Mouse (Mus musculus): ENCODE measurements around the gene Bcl11a. TPM values are rescaled to one million over a fixed set of nuclear protein-coding genes. Genes with fewer than 3 reads are reported as not detected.

The Bcl11a gene
- polyA plus RNA-seq, 1 experiment from 2014 or later, result 71.7 TPM

DNA sequence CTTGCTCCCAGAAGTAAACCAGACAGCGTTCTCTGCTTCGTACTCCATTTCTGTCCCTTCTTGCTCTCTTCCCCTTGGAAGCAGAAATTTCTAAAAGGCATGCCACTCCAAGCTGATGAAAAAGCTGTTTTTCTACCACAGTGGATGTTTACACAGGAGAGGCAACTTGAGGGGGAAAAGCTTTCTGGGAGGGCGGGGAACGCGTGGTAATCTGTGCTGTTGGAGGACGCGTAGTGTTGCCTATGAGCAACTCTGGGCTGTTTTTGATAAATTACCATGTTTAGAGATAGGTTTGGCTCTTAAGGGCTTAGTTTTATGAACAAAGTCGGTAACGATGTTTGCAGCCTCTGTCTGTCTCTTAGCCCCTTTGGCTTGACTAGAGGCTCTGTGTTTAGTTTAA is 17.4 kb downstream of the Bcl11a start:
- DNase-seq (ENCODE audit: low spot score), result no peak
- H3K4me2 ChIP-seq (replicated peaks; ENCODE audit: low read depth, low read length), result no peak overlapping the region
- H3K4me1 ChIP-seq (replicated peaks; ENCODE audit: control insufficient read depth, insufficient read depth, low read length), result peaks cover 10% of the 10 kb centered on the region; the same call in 1 of the 2 replicates
- no peak overlapping the region for H3K4me3 ChIP-seq (ENCODE audit: low read depth, low read length)
- no peak for ATAC-seq (ENCODE audit: low FRiP score)
- 63% methylated on average over 9 of the region's 9 CpGs for WGBS
- no peaks in the 10 kb centered on the region for H3K36me3 ChIP-seq (ENCODE audit: control insufficient read depth, insufficient read depth, low read length)
- H3K27ac ChIP-seq (ENCODE audit: low read depth, low read length), result no peak overlapping the region
- no peaks in the 10 kb centered on the region for H3K27me3 ChIP-seq (ENCODE audit: control insufficient read depth, insufficient read depth, low read length)
- no peak overlapping the region for H3K9ac ChIP-seq (ENCODE audit: low read depth, low read length)
- H3K9me3 ChIP-seq (ENCODE audit: control insufficient read depth, low read length), result no peaks in the 10 kb centered on the region

DNA sequence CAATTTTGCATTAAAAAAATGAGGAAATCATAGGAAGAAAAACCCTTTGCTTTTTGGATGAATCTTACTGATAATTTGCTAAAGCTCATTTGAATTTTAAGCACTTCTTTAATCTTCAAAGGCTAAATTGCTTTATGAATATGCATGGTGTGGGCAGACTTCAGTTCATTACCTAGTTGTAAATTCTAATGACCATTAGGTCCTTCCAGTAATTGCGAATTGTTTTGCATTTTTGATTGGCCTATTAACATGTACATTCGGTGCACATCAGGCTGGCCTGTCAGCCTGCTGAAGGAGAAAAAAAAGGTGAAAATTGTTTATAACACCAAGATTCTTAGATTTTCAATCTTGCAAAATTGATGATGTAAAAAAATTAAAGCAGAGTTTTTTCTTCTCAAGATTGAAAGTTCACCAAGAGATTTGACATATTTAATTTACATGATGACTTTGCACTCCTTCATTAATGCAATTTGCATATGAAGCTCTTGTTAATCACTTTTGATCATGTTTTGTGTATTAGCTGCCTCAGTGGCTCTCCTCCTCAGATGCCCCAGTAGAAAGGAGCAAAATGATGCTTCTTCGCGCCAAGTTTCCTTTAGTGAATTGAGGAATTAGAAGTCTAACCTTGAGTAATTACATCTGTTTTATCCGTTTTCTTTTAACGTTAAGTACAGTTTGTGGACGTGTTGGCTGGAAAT is 17.9 kb downstream of the Bcl11a start:
- H3K4me1 ChIP-seq (replicated peaks; ENCODE audit: control insufficient read depth, insufficient read depth, low read length), result peaks cover 14% of the 10 kb centered on the region
- ATAC-seq (ENCODE audit: low FRiP score) (no peak), DNase-seq (ENCODE audit: low spot score) (no peak)
- no peaks in the 10 kb centered on the region for H3K9me3 ChIP-seq (ENCODE audit: control insufficient read depth, low read length)
- no peaks in the 10 kb centered on the region for H3K27me3 ChIP-seq (ENCODE audit: control insufficient read depth, insufficient read depth, low read length)
- no peaks in the 10 kb centered on the region for H3K36me3 ChIP-seq (ENCODE audit: control insufficient read depth, insufficient read depth, low read length)
- H3K4me2 ChIP-seq (replicated peaks; ENCODE audit: low read depth, low read length), result no peak overlapping the region
- WGBS, result 77% methylated on average over 7 of the region's 7 CpGs
- no peak overlapping the region for H3K4me3 ChIP-seq (ENCODE audit: low read depth, low read length)
- no peak overlapping the region for H3K27ac ChIP-seq (ENCODE audit: low read depth, low read length)
- no peak overlapping the region for H3K9ac ChIP-seq (ENCODE audit: low read depth, low read length)

DNA sequence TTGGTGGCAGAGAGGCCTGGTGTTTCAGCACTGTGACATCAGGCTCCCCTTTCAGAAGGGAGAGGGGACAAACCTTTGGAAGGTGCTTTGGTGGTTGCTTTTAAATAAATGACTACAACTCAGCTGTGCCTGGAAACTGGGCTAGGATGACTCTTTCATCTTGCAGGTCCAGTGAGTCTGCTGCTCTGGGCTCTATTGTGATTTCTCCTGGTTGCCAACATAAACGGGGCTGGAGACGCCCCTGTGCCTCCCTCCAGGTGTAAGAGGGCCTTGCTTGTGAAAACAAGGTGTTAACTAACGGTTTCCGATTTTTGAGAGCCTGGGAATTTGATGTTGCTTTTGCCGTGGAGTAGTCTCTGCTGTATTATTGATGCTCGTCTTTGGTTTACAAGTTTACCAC is 18.6 kb downstream of the Bcl11a start:
- peak overlapping the region; percentile 12; the same call in 1 of the 2 replicates for H3K4me2 ChIP-seq (replicated peaks; ENCODE audit: low read depth, low read length)
- no peak overlapping the region for H3K27ac ChIP-seq (ENCODE audit: low read depth, low read length)
- ATAC-seq (ENCODE audit: low FRiP score), result no peak
- H3K9ac ChIP-seq (ENCODE audit: low read depth, low read length), result no peak overlapping the region
- 44% methylated on average over 6 of the region's 6 CpGs for WGBS
- no peak overlapping the region for H3K4me3 ChIP-seq (ENCODE audit: low read depth, low read length)
- no peaks in the 10 kb centered on the region for H3K36me3 ChIP-seq (ENCODE audit: control insufficient read depth, insufficient read depth, low read length)
- H3K4me1 ChIP-seq (replicated peaks; ENCODE audit: control insufficient read depth, insufficient read depth, low read length), result peaks cover 16% of the 10 kb centered on the region
- H3K9me3 ChIP-seq (ENCODE audit: control insufficient read depth, low read length), result no peaks in the 10 kb centered on the region
- DNase-seq (ENCODE audit: low spot score), result no peak
- H3K27me3 ChIP-seq (ENCODE audit: control insufficient read depth, insufficient read depth, low read length), result no peaks in the 10 kb centered on the region

DNA sequence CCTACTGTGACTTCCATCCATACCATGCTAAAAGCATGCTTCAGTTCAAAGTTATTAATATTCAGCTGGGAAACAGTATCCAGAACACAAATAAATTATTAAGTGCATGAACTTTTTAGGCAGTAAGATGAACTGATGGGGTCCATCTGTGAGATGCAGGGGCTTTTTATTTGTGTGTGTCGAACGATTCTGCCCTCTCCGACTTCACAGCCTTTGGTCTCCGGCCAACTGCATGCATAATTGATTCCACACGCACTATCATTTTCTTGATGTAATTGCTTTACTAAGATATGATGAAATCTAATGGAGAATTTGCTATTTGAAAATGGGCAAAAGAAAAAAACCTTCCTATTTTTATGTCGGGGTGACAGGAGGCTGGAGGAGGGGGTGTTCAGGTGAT is 19.2 kb downstream of the Bcl11a start:
- H3K36me3 ChIP-seq (ENCODE audit: control insufficient read depth, insufficient read depth, low read length), result no peaks in the 10 kb centered on the region
- H3K27ac ChIP-seq (ENCODE audit: low read depth, low read length), result no peak overlapping the region
- H3K4me2 ChIP-seq (replicated peaks; ENCODE audit: low read depth, low read length), result no peak overlapping the region
- ATAC-seq (ENCODE audit: low FRiP score) (no peak), DNase-seq (ENCODE audit: low spot score) (no peak)
- WGBS, result 31% methylated on average over 6 of the region's 6 CpGs
- H3K9ac ChIP-seq (ENCODE audit: low read depth, low read length), result no peak overlapping the region
- H3K9me3 ChIP-seq (ENCODE audit: control insufficient read depth, low read length), result no peaks in the 10 kb centered on the region
- H3K4me1 ChIP-seq (replicated peaks; ENCODE audit: control insufficient read depth, insufficient read depth, low read length), result peaks cover 19% of the 10 kb centered on the region
- H3K4me3 ChIP-seq (ENCODE audit: low read depth, low read length), result no peak overlapping the region
- H3K27me3 ChIP-seq (ENCODE audit: control insufficient read depth, insufficient read depth, low read length), result no peaks in the 10 kb centered on the region

DNA sequence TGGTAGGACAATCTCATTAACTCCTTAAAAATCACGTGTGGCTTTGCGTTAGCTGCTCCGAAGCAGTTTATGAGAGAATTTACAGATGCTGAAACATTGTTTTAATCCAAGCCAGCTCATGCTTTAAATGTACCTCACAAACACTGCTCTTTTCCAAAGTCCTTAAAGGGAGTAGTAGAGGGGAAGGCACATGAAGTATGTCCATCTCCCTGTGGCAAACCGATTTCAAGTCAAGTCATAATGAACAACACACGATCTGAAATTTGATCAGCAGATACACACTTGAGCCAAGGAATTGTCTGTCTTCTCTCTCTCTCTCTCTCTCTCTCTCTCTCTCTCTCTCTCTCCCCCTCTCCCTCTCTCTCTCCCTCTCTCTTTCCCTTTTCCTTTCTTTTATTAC is 20.2 kb downstream of the Bcl11a start:
- Histone ChIP-seq H3K27ac (ENCODE audit: low read depth, low read length) (no peak overlapping the region), H3K9ac (ENCODE audit: low read depth, low read length) (no peak overlapping the region), H3K9me3 (ENCODE audit: control insufficient read depth, low read length) (no peaks in the 10 kb centered on the region), H3K4me3 (ENCODE audit: low read depth, low read length) (no peak overlapping the region), H3K4me2 (replicated peaks; ENCODE audit: low read depth, low read length) (no peak overlapping the region), H3K36me3 (ENCODE audit: control insufficient read depth, insufficient read depth, low read length) (peaks cover 2% of the 10 kb centered on the region; the same call in 1 of the 2 replicates), H3K4me1 (replicated peaks; ENCODE audit: control insufficient read depth, insufficient read depth, low read length) (peaks cover 21% of the 10 kb centered on the region), H3K27me3 (ENCODE audit: control insufficient read depth, insufficient read depth, low read length) (no peaks in the 10 kb centered on the region)
- WGBS, result 79% methylated on average over 5 of the region's 5 CpGs
- ATAC-seq (ENCODE audit: low FRiP score) (no peak), DNase-seq (ENCODE audit: low spot score) (no peak)

DNA sequence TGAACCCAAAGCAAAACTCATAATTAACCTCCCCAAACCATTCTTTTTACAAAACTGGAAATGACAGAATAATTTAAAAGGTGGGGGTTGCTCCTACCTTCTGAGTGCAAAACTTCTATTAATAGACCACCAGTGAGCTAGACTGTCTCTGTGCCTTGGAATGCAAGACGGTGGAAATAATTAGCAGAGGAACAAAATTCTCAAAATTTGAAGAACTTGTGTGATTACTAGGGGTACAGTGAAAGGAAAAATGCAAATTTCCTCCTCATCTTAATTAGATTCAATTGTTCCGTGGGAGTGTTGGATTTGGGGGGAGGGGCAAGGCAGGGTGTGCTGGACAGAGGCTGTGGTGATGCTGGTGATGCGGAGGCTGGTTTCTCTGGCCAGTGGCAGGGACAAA is 20.8 kb downstream of the Bcl11a start:
- H3K4me2 ChIP-seq (replicated peaks; ENCODE audit: low read depth, low read length), result no peak overlapping the region
- no peak overlapping the region for H3K4me3 ChIP-seq (ENCODE audit: low read depth, low read length)
- ATAC-seq (ENCODE audit: low FRiP score) (peak; percentile 37; the same call in 1 of the 2 replicates), DNase-seq (ENCODE audit: low spot score) (no peak)
- H3K27me3 ChIP-seq (ENCODE audit: control insufficient read depth, insufficient read depth, low read length), result no peaks in the 10 kb centered on the region
- no peaks in the 10 kb centered on the region for H3K9me3 ChIP-seq (ENCODE audit: control insufficient read depth, low read length)
- no peak overlapping the region for H3K27ac ChIP-seq (ENCODE audit: low read depth, low read length)
- WGBS, result 35% methylated on average over 3 of the region's 3 CpGs
- peaks cover 24% of the 10 kb centered on the region for H3K4me1 ChIP-seq (replicated peaks; ENCODE audit: control insufficient read depth, insufficient read depth, low read length)
- peaks cover 2% of the 10 kb centered on the region; the same call in 1 of the 2 replicates for H3K36me3 ChIP-seq (ENCODE audit: control insufficient read depth, insufficient read depth, low read length)
- no peak overlapping the region for H3K9ac ChIP-seq (ENCODE audit: low read depth, low read length)

DNA sequence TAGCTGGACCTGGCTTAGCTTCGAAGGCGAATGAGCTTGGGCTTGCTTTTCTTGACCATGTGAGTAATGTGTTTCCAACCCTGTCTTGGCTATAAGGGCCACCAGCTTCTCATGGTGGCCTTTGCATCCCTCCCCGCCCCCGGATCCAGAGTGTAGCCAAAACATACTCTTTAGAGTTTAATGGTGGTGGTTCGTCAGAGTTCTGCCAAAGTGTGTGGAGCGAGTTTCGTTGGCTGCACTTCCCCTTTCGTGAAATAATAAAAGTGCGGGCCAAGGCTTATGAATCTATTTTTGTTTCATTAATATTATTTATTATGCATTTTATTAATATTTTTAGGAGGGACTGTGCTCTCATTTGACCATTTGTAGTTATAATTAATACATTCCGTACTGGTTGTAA is 21.4 kb downstream of the Bcl11a start:
- Histone ChIP-seq H3K9ac (ENCODE audit: low read depth, low read length) (no peak overlapping the region), H3K4me2 (replicated peaks; ENCODE audit: low read depth, low read length) (no peak overlapping the region), H3K4me1 (replicated peaks; ENCODE audit: control insufficient read depth, insufficient read depth, low read length) (peaks cover 24% of the 10 kb centered on the region), H3K27me3 (ENCODE audit: control insufficient read depth, insufficient read depth, low read length) (no peaks in the 10 kb centered on the region), H3K4me3 (ENCODE audit: low read depth, low read length) (no peak overlapping the region), H3K27ac (ENCODE audit: low read depth, low read length) (no peak overlapping the region), H3K36me3 (ENCODE audit: control insufficient read depth, insufficient read depth, low read length) (peaks cover 2% of the 10 kb centered on the region; the same call in 1 of the 2 replicates), H3K9me3 (ENCODE audit: control insufficient read depth, low read length) (no peaks in the 10 kb centered on the region)
- DNase-seq (ENCODE audit: low spot score) (no peak), ATAC-seq (ENCODE audit: low FRiP score) (no peak)
- WGBS, result 91% methylated on average over 10 of the region's 10 CpGs

DNA sequence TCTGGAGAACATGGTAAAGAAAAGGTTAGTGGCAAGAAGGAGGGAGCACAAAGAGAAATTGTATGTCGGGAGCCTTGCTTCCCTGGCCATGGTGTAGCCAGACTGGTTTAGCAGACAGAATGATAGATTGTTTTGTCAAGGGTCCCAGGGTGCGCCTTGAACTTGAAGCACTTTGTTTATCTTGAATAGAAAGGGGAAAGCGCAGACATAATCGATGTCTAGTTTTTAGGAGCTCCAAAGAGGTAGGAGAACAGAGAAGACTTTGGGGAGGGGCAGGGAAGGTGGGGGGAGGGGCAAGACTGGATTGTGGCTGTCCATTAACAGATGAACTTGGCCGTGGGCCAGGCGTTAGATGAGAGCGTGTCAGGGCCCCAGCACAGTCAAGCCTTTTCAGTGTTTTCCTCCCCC is 22.0 kb downstream of the Bcl11a start:
- H3K4me2 ChIP-seq (replicated peaks; ENCODE audit: low read depth, low read length), result no peak overlapping the region
- peaks cover 24% of the 10 kb centered on the region for H3K4me1 ChIP-seq (replicated peaks; ENCODE audit: control insufficient read depth, insufficient read depth, low read length)
- peak overlapping the region; percentile 54; the same call in 1 of the 2 replicates for H3K27ac ChIP-seq (ENCODE audit: low read depth, low read length)
- no peaks in the 10 kb centered on the region for H3K9me3 ChIP-seq (ENCODE audit: control insufficient read depth, low read length)
- no peak overlapping the region for H3K4me3 ChIP-seq (ENCODE audit: low read depth, low read length)
- H3K36me3 ChIP-seq (ENCODE audit: control insufficient read depth, insufficient read depth, low read length), result peaks cover 2% of the 10 kb centered on the region; the same call in 1 of the 2 replicates
- ATAC-seq (ENCODE audit: low FRiP score) (peak; percentile 88), DNase-seq (ENCODE audit: low spot score) (peak; percentile 79)
- no peaks in the 10 kb centered on the region for H3K27me3 ChIP-seq (ENCODE audit: control insufficient read depth, insufficient read depth, low read length)
- no peak overlapping the region for H3K9ac ChIP-seq (ENCODE audit: low read depth, low read length)
- 13% methylated on average over 7 of the region's 7 CpGs for WGBS

DNA sequence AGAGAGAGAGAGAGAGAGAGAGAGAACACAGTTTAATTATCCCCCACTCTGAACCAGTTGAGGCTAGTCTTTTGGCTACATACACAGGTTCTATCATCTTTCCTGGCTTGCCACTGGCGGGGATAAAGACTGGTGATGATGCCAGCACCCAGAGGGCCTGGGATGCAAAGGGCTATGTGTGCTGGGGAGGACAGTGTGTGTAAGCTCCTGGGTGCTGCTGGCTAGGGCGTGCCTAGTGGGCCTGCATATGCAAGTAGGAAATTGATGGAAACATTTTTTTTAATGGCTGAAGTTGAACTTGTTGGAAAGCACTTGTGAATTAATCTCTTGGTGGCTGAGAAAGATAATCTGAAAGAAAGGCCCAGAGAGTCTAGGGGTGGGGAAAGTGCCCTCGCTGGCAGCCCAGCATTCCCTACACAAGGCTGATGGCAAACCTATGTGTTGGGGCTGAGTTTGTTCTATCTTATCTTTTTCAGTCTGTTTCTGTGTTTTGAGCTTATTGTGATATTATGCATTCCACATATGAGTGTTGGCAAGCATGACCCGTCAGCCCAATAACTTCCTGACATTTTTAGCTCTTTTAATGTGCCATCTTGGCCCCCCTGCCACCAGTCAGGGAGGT is 22.7 kb downstream of the Bcl11a start:
- Histone ChIP-seq H3K36me3 (ENCODE audit: control insufficient read depth, insufficient read depth, low read length) (peaks cover 2% of the 10 kb centered on the region; the same call in 1 of the 2 replicates), H3K4me1 (replicated peaks; ENCODE audit: control insufficient read depth, insufficient read depth, low read length) (peaks cover 24% of the 10 kb centered on the region), H3K9me3 (ENCODE audit: control insufficient read depth, low read length) (no peaks in the 10 kb centered on the region), H3K9ac (ENCODE audit: low read depth, low read length) (no peak overlapping the region), H3K27ac (ENCODE audit: low read depth, low read length) (0 out of 2 replicates have a peak overlapping the region, but pooled peaks have one; percentile 4), H3K4me3 (ENCODE audit: low read depth, low read length) (no peak overlapping the region), H3K27me3 (ENCODE audit: control insufficient read depth, insufficient read depth, low read length) (no peaks in the 10 kb centered on the region), H3K4me2 (replicated peaks; ENCODE audit: low read depth, low read length) (no peak overlapping the region)
- peak; percentile 31 for DNase-seq (ENCODE audit: low spot score)
- peak; percentile 41 for ATAC-seq (ENCODE audit: low FRiP score)
- WGBS, result 77% methylated on average over 4 of the region's 4 CpGs

Measured in hindbrain, embryonic 11.5 days (tissue).